Mouse (Mus musculus) frontal cortex, postnatal 10 days (tissue): Measurements from ENCODE around the gene Olfr603.
"Not testable (repeated sequence)": the region's sequence is repeated elsewhere in the genome, so short reads cannot be mapped to it uniquely, and the experiment has no call there.

Experiments
- DNase-seq, 2 experiments: peaks; one replicate each; pipeline ENCODE4 v3.0.0; 2022; ENCODE audit warnings: low spot score in 2 of 2, mixed read lengths in 1 of 2

Gene Olfr603

DNA sequence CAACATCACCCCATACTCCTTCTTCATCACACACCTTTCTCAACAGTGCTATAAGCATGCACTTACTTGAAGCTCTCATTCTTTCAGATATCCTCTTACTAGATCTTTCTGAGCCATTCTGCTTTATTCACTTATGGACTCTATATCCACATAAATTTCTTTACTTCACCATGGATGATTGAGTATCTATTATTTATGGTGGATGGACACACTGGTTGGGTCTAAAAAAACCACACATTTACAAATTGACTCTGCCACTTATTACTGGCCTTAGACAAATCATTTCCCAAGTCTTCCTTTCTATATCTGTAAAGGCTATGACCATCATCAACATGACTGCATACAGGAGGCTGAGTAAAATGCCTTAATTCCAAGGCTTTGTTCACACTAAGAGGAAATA is at the start of gene Olfr603:
Olfr603 (minus strand) TSS at position 101 of the 400 bp plus-strand sequence.
- no peak for DNase-seq

DNA sequence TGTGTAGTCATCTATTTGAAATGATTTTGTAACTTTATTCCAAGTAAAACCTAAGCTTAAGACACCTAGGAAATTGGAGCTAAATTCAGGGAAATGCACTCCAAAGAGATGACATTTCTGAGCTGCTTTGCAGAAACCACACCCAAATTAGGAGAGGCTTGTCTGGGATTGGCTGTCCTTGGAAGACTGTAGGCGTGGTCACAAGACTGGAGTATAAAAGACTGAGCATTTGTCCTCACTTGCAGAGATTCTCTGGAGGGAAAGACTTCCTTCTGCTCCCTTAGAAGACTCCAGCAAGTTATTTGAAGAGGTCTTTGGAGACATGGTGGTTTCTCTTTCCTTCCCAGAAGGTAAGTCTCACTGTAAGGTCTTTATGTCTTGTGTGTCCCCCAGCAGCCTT is 28.8 kb upstream of the Olfr603 start, which contains the start of gene Usp17lc:
Usp17lc (plus strand) TSS at position 301 of the 400 bp plus-strand sequence.
- DNase-seq, result not testable (repeated sequence)

- not testable (repeated sequence) for DNase-seq
Measured at GRCm38 (mm10) chr7:103406521-103407055, 20.6 kb upstream of the Olfr603 start.

DNA sequence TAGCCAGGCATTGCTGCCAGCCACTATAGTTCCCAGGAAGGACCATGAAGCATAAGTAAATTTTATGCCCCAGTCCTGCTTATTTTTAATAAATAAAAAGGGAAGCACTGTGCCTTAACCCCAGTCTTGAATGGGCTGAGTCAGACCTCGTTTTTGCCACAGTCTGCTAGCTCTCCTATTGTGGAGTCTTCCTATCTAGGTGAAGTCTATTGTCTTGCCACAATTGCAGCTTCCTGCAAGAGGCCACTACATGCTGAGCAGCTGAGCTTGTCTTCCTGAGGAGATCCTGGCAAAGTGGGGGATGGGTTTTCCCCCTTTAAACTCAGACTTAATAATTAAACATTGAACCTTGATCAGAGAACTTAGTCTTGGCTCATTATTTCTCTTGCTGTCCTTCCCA is 13.0 kb upstream of the Olfr603 start:
- DNase-seq, result no peak

DNA sequence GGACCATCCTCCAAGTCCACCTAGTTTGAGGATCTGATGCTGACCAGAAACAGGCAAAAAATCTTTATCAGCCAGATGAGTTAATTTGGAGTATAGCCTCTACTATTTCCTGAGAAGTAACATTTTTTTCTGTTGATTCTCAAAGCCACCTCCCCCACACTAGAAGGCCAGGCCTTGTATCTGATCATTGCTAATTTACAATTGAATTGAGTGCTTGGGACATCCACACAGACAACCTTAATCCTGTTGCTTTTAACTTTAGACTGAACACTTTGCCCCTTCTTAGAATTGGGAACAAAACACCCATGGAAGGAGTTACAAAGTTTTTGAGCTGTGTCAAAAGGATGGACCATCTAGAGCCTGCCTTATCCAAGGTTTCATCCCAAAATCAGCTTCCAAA is 11.8 kb upstream of the Olfr603 start:
- no peak for DNase-seq

DNA sequence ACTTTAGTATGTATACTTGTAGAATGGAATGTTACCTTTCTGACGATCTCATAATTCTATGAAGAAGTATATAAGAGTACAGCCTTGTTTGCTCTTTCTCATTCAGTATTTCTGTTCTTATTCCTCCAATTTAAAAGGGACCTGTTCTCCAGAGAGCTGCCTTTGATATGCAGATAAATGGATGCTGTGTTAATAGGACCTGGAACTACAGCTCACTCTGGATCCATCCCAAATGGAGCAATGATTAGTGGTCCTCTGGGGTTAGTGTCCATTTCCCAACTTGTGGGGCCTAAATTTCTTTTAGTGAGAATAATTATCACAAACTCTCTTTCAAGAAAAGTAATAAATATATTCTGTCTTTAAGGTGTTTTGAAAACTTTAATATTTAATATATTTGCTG is 23.4 kb downstream of the Olfr603 start, which contains the start of gene Olfr601:
Olfr601 (minus strand) TSS at position 101 of the 400 bp plus-strand sequence.
- no peak for DNase-seq

DNA sequence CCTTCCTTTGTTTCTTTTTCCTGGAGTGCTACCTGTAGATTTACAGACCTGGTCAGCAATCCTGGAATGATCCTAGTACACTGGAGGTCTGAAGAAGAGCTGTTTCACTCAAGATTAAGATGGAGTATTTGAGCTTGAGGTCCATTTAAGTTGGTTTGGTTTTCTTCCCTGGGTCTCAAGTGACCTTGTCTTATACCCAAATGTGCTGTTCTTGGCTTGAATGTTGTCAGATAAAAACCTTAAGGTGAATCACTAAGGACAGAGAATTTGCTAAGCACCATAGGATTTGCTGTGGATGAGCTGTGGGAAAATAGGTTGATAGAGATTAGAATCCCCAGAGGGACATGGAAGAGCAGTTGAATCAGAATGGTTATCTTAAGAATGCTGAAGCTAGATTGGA is 36.4 kb downstream of the Olfr603 start, which contains the start of gene Olfr600:
Olfr600 (minus strand) TSS at position 101 of the 400 bp plus-strand sequence.
- no peak for DNase-seq

DNA sequence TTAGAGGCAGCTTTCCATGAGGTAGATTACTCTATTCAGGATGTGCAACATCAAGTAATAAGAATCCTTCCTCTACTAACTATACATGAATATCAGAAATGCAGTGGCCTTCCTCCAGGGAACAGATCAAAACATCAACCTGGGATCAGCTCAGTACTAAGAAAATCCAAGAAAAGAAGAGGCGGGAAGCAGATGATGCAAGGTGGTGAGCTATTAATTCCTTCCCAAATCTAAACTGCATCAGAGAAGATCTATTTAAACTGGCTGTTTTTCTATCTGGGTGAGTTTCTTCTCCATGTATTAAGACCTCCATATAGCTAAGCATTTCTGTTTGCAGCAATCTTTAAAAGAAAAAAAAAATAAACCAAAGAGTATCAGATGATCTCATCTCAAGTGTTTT is 50.4 kb downstream of the Olfr603 start, which contains the start of gene Olfr599:
Olfr599 (plus strand) TSS at position 301 of the 400 bp plus-strand sequence.
- no peak for DNase-seq
